Mouse (Mus musculus) A20 (cell line): Measurements from ENCODE around the gene Wdhd1.
"Not testable (repeated sequence)": the region's sequence is repeated elsewhere in the genome, so short reads cannot be mapped to it uniquely, and the experiment has no call there.

ENCODE experiments used
- DNase-seq: peaks from one replicate; pipeline ENCODE4 v3.0.0-alpha.2; 2011; ENCODE audit warnings: low read depth, low spot score

Wdhd1 gene

DNA sequence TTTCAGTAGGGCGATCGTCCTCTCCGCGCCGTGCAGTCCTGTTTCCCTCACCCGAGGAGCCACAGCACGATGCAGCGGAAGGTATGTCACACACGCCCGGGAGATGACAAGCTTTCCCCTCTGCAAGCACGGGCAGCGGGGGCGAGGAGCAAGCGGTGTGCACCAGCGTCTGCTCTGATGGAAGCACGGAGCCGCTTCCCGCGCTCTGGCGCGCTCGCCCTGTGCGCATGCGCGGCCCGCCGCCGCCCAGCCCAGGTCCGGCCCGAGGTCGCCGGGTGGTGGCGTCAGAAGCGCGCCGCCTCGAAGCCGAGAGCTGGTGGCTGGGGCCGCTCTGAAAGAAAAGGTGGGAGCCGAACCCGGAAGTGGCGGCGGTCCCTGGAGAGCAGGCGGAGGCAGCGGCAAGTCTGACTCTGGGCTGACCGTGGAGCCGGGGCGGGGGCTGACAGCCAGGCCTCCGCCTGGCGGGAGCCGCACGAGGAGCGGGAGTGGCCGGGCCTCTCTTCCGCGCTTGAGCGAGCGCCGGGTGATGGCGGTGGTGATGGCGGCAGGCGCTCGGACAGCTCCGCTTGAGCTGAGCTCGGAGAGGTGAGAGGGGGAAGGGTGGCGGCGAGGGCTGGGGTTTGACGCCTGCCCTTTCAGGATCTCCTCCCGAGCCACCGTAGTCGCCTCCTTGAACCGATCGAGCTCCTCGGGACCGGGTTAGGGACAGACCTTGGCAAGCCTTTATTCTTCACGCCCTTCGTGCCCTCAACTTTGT is at the start of gene Wdhd1, which contains the start of gene Socs4:
Wdhd1 (minus strand) TSS at position 221 of the 757 bp plus-strand sequence.
Socs4 (plus strand) TSS at position 295 of the 757 bp plus-strand sequence.
- peak; percentile 96 for DNase-seq

DNA sequence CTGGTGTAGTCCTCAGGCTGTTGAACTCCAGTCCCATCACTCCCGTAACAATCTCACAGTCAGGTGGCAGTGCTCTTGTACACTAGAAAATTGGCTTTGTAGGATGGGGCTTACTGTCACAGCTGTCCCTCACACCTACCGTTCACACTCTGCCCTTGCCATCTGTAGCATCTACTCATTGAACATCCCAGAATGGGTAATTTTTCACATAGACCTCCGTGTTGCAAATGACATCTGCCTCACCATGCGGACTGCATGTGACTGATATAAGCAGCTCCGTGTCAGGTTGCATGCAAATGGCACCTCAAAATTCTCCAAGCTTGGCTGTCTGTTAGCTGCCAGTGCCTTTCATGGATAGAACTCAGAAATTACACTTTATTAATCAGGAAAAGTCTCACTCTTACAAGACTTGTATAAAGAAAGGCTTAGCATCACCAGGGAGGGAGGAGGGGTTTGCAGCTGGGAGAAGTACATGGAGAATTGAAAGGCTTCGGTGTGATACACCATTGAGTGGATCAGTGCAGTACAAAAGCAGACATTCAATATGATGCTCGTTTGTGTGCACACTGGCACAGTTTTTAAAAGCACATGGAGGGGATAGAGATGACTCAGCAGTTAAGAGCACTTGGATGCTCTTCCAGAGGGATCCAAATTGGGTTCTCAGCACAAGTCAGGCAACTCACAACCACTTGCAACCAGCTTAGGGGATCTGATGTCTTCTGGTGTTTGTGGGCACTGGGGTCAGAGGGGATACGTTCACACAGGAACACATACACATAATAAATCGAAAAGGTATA is 49.5 kb upstream of the Wdhd1 start:
- no peak for DNase-seq

DNA sequence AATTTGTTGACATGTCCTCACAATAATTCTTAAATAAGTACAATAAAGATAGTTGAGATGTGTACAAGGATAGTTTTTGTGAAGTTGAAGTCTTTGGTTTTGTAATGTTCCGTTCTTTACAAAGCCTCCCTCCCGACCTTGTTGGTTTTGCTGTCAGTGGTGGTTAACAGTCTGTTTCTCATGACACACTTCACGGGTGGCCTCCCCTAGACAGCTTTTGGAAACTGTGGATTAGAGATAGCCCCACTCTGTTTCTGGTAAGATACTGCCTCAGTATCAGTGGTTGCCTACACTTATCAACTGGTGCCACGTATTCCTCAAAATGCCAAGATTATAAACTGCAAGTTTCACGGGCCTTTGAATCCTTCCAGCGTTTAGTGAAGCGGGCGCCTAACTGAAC is 44.9 kb upstream of the Wdhd1 start:
- not testable (repeated sequence) for DNase-seq

DNA sequence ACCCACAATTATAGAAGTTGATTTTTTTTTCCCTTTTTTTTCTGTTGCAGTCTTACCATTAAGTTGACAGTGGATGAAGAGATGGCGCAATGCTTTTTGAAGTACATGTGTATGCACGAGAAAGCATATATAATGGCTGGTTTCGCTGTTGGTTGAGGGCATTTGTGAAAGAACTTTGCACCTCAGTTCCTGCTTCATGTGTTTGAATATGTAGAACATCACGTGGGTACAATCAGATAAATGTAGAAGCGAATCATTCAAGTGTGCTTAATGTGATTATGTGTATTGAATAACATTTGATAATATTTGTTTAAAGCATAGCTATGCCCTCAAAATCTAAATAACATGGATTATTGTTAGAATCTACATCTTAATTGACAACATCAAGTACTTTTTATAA is 42.7 kb upstream of the Wdhd1 start:
- DNase-seq: no peak

DNA sequence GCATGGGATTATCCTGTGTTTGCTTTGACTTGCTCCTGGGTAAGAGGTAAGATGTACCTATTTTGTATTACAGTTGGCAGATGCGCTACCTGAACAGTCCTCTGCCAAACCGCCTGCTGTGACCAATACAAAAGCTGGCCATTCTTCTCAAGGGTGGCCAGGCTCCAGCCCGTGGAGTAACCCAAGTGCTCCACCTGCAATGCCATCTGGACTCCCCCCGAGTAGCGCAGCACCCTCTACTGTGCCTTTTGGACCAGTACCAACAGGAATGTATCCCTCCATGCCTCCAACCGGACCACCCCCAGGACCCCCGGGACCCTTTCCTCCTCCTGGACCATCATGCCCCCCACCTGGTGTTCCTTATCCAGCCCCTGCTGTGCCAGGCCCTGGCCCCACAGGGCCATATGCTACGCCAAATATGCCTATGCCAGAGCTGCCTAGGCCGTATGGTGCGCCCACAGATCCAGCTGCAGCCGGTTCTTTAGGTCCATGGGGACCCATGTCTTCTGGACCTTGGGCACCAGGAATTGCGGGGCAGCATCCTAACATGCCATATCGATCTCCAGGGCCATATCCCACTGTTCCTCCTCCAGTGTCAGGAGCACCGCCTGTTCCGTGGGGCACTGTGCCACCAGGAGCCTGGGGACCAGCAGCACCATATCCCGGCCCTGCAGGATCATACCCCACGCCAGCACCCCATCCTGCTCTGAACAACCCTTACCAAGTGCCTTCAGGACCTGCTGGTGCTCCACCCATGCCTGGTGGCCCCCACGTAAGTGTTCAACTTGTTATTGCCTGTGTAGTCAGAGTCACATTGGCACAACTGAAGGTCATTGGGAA is 33.9 kb upstream of the Wdhd1 start:
- no peak for DNase-seq

DNA sequence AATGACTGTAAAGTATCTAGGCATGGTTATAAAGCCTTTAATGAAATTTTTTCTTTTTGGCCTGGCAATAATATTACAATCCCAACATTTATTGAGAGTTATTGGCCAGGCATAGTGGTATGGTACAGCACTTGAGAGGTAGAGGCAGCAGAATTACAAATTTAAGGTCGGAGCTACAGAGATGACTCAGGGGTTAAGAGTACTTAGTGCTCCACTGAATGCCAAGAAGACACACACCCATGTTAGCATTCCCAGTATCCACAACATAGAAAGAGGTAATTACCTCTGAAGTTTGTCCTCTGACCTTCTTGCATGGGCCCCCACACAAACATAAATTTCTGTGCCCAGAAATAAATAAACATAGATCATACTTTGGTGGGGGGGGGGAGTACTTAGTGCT is 32.4 kb upstream of the Wdhd1 start:
- no peak for DNase-seq

DNA sequence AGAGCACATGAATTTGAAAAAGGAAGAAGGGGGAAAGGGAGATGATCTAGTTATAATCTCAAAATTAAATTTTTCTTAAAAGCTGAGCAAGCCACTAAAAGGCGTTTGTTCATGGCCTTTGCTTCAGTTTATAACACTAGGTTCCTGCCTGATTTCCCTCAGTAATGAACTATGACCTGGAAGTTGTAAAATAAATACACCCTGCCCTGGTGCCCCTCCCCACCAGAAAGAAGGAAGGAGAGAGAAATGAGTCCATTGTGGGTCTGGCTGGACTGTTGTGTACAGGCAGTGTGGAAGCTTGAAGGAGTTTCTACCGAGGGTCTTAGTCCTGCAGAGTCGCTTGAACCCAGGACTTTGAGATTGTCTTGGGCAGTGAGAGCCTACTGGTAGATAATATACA is 31.0 kb upstream of the Wdhd1 start:
- no peak for DNase-seq

DNA sequence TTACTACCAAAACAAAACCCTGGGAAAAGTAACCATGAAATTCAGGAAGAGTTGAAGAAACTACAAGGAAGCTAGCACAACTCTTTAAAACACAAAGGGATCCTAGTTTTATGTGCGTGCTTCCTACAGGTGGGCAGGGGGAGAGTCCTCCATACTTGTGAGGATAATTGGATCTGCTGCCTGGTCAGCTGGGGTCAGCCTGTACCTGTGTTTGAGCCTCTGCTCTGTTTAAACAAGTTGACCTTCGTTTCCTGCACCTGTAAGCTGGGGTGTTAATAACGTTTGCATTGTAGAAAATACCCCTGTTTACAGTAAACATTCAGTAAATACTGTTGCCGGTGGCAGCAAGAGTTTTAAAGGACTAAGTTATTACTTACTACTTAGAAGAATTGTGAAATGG is 29.3 kb upstream of the Wdhd1 start:
- no peak for DNase-seq

DNA sequence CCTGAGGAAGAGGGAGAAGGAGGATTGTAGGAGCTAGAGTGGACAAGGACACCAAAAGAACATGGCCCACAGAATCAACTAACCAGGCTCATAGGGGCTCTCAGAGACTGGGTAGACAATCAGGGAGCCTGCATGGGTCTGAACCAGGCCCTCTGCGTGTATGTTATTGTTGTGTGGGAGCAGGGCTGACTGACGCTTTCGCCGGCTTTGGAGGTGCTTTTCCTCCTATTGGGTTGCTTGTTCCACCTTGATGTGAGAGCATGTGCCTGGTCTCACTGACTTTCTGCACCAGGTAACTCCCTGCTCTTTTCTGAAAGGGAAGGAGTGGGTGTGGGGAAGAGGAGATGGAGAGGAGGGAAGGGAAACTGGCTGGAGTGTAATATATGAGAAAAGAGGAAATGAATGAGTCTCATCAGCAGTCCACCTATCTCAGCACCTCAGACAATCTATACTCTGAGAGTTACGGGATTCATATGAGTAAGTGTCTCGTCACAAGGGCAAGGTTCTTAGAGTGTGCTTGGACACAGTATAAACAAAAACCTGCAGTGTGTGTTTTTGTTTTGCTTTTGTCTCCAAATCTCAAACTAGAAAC is 28.3 kb upstream of the Wdhd1 start:
- no peak for DNase-seq

DNA sequence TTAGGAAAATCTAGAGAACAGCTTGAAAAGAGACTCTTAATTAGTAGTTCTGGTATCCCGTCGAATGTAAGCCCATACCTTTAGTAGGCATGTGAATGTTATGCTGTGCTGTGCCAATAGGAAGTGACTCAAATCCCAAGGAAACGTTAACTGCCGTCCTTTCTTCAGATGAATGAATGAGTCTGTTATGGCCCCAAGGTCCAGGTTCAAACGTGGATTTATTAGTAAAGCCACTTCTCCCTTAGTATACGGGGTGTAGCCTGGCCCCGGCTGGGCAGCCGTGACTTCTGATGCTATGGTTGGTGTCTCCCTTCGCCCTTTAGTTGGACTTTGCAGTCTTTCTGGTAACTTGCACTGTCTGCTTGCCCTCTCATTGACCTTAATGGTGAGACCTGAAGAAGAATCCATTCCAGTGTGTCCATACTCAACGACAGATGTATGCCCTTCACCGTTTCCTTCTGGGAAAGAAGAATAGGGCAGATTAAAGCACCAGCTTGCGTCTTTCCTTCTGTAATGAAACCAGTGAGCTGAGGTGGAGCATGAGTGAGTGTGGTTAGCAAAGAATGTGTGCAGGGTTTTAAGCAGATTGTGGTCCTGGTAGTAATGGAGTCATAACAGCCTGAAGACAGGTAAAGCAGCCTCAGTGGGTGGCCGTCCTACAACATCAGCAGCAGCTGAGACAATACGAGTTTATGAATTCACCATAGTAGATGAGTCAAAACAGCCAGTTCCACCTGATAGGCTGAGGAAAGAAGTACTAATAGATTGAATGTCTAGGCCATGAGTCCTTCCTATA is 26.4 kb upstream of the Wdhd1 start:
- no peak for DNase-seq

DNA sequence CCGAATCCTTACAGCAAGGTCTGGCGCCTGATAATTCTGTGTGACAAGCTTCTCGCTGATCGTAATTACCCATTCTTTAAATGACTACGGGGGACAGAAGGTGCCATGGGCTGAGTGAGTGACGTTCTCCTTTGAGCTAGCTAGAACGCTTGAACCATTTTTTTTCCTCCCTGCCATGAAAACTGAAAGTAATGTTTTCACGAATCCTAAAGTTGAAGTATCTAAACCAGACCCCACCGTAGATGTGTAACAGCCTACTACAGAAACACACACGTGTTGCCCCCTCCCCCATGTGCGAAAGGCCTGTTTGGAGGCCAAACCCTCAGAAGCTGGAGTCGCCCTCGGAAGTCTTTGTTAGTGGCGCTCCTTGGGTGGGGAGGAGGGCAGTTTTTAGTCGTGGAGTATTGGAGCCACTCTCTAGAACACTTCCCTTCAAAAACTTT is 22.2 kb upstream of the Wdhd1 start:
- peak; percentile 57 for DNase-seq

DNA sequence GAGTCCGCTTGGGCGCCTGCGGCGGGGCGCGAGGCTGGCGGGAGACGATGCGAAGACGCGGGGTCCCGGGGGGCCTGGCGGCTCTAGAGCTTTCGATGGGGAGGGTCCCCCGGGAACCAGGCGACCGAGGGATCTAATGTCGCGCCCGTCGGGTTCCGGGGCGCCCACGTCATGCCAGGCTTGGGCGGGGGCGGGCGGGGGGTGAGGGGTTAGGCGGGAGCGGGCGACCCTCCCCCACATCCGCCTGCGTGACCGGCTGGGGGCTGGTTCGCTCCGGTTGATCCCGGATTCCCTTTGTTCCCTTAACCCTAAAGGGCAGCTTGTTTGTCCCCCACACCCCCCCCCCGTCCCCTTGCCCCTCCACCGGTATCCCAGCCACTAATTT is 21.7 kb upstream of the Wdhd1 start:
- no peak for DNase-seq

DNA sequence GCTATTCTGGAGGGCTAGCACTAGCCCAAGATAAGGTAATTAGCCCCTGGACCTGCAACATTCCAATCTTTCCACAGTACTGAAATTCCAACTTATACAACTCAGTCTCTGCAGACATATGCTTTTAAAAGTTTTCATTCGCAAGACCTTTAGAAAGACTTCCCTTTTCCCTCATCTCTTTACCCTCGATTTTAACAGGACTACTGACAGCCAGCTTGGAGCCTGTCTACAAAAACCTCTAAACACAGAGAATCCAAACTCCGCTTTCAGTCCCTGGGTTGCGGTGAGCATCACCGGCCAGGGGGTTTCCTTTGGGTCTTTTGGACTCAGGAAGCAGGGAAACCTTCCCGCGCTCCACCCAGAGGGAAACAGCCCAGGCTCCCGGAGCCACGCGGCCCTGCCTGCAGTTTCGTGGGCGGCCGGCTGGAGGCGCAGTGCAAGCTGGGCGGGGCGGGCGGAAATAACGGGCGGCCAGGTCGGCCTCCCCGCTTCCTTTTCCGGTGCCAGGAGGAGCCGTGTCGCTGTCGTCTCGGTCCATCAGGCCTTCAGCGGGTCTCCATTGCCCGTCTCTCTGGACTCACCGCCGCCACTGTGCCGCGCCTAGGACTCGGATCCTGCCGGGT is 21.2 kb upstream of the Wdhd1 start, which contains the start of gene Mapk1ip1l:
Mapk1ip1l (plus strand) TSS at position 482 of the 623 bp plus-strand sequence.
- DNase-seq: peak; percentile 90

DNA sequence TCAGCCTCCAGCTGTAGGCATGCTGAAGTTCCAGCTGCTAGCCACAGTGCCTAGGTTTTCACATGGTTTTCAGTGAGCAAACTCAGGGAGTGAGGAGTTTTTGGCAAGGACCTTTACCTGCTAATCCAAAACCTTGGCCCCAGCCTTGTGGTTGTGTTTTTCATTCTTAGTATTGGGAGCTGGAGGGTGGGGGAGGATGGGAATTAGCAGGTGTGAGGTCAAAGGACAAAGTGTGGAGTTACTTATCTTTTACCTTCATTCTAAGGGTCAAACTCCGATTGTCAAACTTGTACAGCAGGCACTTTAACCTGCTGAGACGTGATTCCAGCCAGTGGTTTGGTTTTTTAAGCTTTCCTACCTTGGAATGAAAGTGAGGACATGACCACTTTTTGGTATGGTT is 19.6 kb upstream of the Wdhd1 start:
- DNase-seq: no peak

DNA sequence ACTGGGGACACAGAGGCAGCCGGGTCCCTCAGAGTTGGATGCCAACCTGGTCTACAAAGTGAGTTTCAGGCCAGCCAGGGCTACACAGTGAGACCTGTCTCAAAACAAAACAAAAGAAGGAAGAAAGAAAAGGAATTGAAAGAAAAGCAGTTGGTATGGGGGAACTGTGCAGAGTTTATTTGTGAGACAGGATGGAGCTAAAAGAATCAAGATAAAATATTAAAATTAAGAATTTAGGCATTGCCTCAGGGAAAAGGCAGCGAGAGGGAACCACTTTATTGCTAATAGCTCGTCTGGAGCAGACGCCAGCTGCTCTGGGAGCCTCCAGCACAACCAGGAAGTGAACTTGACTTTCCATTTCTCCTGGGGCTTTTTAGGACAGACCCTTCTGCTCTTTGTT is 17.5 kb upstream of the Wdhd1 start:
- peak; percentile 75 for DNase-seq

DNA sequence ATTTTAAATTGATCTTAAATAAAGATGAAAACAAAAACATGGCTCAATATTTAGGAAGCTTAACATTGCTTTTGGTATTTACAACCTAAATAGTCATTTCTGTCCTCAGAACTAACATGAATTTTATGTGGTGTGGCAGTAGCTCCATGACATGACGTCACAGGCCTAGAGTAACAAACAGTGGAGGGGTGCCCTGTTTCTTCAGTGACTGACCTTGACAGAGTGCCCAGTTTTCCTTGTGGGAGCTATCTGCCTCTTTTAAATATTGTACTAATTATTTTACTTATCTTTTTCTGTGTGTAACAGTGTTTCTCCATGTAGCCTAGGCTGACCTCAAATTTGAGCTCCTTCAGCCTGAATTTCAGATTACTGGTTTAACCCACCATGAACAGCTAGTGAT is 15.1 kb upstream of the Wdhd1 start:
- no peak for DNase-seq

DNA sequence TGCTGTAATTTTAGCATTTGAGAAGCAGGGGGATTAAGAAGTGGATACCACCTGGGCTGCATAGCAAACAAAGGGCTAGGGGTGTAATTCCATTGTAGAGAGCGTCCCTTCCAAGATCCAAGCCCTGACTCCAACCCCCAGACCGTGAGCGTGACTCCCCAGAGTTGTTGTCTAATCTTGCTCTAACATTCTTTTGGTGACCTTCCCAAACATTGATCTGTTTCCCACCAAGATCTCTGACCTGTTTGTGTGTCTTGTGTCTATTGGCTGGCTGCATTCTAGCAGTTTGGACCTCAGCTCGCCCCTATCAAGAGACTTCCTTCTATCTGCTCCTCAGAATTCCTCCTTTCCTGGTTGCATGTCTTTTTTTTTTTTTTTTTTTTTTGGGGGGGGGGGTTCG is 10.4 kb upstream of the Wdhd1 start:
- DNase-seq: no peak

DNA sequence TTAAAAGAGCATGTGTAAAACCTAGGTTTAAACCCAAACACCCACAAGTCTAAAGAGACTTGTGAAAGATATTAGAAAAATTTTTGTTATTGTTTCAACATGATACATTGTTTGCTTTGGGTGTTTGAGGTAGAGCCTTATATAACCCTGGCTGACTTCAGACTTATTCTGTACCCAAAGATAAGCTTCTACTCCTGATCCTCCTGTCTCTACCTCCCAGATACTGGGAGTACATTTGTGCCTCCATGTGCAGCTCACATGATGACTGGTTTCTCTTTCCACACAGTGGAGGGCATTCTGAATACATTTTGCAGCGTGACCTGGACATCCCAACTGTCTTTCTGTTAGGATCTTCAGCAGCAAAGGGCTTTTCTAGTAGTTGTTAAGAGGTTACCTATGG is 9.6 kb upstream of the Wdhd1 start:
- DNase-seq: no peak

DNA sequence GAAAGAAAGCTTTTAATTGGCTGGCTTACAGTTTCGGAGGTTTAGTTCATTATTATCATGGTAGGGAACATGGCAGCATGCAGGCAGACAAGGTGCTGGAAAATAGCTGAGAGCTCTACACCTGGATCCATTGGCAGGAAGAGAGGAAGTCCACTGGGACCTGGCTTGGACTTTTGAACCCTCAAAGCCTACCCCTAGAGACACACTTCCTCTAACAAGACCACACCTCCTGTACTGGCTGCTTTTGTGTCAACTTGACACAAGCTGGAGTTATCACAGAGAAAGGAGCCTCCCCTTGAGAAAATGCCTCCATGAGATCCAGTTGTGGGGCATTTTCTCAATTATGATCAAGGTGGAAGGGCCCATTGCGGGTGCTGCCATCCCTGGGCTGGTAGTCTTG is 8.6 kb upstream of the Wdhd1 start:
- peak; percentile 34 for DNase-seq

DNA sequence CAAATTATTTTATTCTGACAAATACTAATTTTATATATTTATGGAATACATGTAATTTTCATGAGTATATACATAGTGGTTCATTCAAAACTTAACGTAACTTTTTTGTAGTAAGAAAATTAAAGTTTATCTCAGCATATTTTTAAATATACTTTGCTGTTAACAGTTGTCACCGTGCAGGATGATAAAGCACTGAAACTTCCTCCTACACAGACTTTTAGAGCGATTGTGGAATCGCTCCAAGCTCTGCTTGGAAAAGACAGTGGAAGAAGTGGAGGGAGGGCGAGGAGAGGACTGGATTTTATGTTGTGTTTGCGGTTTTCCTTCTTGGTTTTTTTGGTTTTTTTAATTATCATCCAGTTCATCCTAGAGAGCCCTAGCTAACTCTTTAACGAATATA is 6.9 kb upstream of the Wdhd1 start:
- no peak for DNase-seq
